Mouse (Mus musculus): ENCODE data around the gene Grin2c. TPM values are rescaled to one million over a fixed set of nuclear protein-coding genes. Genes with fewer than 3 reads are reported as not detected.

The Grin2c gene
- polyA plus RNA-seq, 1 experiment from 2014 or later, result 0.05 TPM

GRCm38 (mm10) chr11:115226811-115227491, 40.1 kb downstream of the Grin2c start:
- Histone ChIP-seq H3K4me2 (no peak overlapping the region), H3K9ac (no peak overlapping the region), H3K27ac (no peak overlapping the region), H3K36me3 (no peaks in the 10 kb centered on the region), H3K9me3 (no peaks in the 10 kb centered on the region), H3K4me1 (peaks cover 46% of the 10 kb centered on the region), H3K4me3 (no peak overlapping the region), H3K27me3 (peaks cover 17% of the 10 kb centered on the region)
- peak; percentile 44 for ATAC-seq (ENCODE audit: borderline replicate concordance, extremely low read depth, low FRiP score, low TSS enrichment)
- 53% methylated on average over 14 of the region's 14 CpGs for WGBS

DNA sequence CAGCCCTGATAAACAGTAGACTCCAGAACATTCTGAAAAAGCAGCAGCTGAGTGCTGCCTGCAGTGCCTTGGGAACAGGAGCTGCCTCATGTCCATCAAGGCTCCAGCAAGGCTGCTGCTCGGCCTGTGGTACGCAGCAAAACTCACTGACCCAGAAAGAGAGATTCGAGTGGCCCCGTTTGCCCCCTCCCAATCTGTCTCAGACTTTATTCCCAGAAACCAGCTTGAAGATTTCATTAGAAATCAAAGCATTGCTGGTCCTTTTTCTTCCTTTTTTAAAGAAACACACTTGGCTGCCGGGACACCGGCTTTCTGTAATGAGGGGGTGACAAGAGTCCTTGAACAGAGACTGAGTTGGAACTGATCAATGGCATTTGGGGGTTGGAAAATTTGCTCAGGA, 41.7 kb downstream of the Grin2c start:
- Histone ChIP-seq H3K9ac (no peak overlapping the region), H3K4me2 (no peak overlapping the region), H3K27ac (no peak overlapping the region), H3K4me1 (peaks cover 43% of the 10 kb centered on the region), H3K9me3 (no peaks in the 10 kb centered on the region), H3K4me3 (no peak overlapping the region), H3K36me3 (no peaks in the 10 kb centered on the region), H3K27me3 (peaks cover 21% of the 10 kb centered on the region)
- ATAC-seq (ENCODE audit: borderline replicate concordance, extremely low read depth, low FRiP score, low TSS enrichment), result no peak
- 87% methylated on average over 6 of the region's 6 CpGs for WGBS

DNA sequence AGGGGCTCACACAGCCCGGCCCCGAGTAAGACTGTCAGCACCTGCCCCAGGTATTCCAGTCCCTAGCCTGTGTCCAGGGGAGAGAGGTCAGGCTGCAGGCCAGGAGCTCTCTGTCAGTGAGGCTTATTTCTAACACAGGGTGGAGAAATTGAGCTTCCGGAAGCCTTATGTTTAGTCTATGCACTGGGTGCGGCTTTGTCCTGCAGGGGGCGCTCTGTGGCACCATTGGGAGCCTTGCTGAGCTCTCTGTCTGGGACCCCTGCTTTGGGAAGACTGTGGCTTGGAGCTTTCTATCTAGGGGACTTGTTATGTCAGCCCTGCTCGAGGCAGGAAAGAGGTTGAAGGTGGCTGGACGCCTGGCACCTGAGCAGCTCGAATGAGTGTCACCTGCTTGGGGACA, 42.2 kb downstream of the Grin2c start:
- Histone ChIP-seq H3K27me3 (peaks cover 21% of the 10 kb centered on the region), H3K36me3 (no peaks in the 10 kb centered on the region), H3K4me2 (no peak overlapping the region), H3K9ac (no peak overlapping the region), H3K9me3 (no peaks in the 10 kb centered on the region), H3K4me1 (peaks cover 43% of the 10 kb centered on the region), H3K27ac (no peak overlapping the region), H3K4me3 (no peak overlapping the region)
- 54% methylated on average over 8 of the region's 8 CpGs for WGBS
- ATAC-seq (ENCODE audit: borderline replicate concordance, extremely low read depth, low FRiP score, low TSS enrichment), result no peak

DNA sequence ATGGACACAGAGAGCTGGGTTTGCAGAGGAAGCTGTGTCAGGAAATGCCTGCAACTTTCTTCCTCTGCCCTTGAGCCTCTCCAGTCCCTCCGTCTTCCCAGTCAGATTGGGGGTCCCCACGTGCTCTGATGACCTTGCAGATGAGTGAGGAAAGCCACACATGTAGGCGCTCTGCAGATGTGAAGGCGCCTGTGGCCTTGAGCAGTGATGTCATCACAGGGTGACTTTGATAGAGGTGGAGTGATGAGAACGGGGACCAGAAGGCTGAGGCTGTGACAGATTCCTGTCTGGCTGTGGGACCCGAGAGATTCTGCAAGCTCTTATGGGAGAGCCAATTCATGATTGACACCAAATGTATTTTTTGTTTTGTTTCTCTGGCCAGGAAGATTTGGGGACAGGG, 43.2 kb downstream of the Grin2c start:
- no peak for ATAC-seq (ENCODE audit: borderline replicate concordance, extremely low read depth, low FRiP score, low TSS enrichment)

DNA sequence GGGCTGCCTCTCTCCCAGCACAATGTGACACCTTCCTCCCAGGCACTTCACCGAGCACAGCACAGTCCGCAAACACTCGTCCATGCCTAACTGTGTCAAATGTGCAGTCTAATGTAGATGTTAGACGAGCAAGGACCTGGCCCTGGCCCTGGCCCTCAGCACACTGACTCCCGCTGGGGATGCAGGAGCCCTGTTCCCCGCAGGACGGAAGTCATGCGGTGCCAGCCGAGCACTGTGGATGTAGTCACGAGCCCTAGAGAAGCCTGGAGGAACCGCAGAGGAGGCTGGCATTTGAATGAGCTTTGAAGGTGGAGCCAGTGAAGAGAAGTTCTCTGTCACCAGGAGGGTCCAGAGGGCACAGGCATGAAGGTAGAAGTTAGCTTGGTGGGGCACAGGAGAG, 43.6 kb downstream of the Grin2c start:
- H3K9me3 ChIP-seq, result no peaks in the 10 kb centered on the region
- no peak overlapping the region for H3K27ac ChIP-seq
- H3K9ac ChIP-seq, result no peak overlapping the region
- no peak overlapping the region for H3K4me3 ChIP-seq
- no peaks in the 10 kb centered on the region for H3K36me3 ChIP-seq
- H3K4me1 ChIP-seq, result peaks cover 54% of the 10 kb centered on the region
- no peak overlapping the region for H3K4me2 ChIP-seq
- no peak for ATAC-seq (ENCODE audit: borderline replicate concordance, extremely low read depth, low FRiP score, low TSS enrichment)
- H3K27me3 ChIP-seq, result peaks cover 23% of the 10 kb centered on the region
- 42% methylated on average over 11 of the region's 11 CpGs for WGBS

More for the DNA sequence above, 43.2 kb downstream of the Grin2c start:
- no peak overlapping the region for H3K9ac ChIP-seq
- H3K9me3 ChIP-seq, result no peaks in the 10 kb centered on the region
- no peak overlapping the region for H3K27ac ChIP-seq
- H3K4me1 ChIP-seq, result peaks cover 51% of the 10 kb centered on the region
- peaks cover 21% of the 10 kb centered on the region for H3K27me3 ChIP-seq
- 42% methylated on average over 6 of the region's 6 CpGs for WGBS
- no peaks in the 10 kb centered on the region for H3K36me3 ChIP-seq
- H3K4me2 ChIP-seq, result no peak overlapping the region
- H3K4me3 ChIP-seq, result no peak overlapping the region

GRCm38 (mm10) chr11:115222570-115222969, 44.5 kb downstream of the Grin2c start:
- H3K27ac ChIP-seq, result peak overlapping the region; percentile 26; the same call in 1 of the 2 replicates
- ATAC-seq (ENCODE audit: borderline replicate concordance, extremely low read depth, low FRiP score, low TSS enrichment), result no peak
- peaks cover 26% of the 10 kb centered on the region for H3K27me3 ChIP-seq
- peaks cover 62% of the 10 kb centered on the region for H3K4me1 ChIP-seq
- peak overlapping the region; percentile 36 for H3K4me2 ChIP-seq
- 10% methylated on average over 5 of the region's 5 CpGs for WGBS
- H3K4me3 ChIP-seq, result no peak overlapping the region
- H3K9ac ChIP-seq, result no peak overlapping the region
- no peaks in the 10 kb centered on the region for H3K36me3 ChIP-seq
- H3K9me3 ChIP-seq, result no peaks in the 10 kb centered on the region

DNA sequence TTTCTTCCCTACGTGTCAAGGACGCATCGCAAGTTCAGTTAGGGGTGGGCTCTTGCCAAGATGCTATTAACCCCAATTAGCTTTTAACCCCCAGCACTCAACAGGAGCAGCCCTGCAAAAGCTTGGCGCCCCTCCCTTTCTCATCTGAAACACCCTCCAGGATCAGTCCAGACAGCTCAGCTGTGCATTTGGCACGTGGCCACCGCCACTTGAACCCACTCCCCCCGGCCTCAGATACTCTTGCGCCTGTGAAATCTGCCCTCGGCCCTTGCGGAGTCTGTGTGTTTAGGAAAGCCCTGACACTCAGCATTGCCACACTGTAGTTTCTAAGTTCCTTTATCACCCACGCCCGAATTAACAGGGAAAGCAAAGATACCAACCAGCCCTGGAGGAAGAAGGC, 45.0 kb downstream of the Grin2c start:
- no peak overlapping the region for H3K9ac ChIP-seq
- ATAC-seq (ENCODE audit: borderline replicate concordance, extremely low read depth, low FRiP score, low TSS enrichment), result peak; percentile 53

DNA sequence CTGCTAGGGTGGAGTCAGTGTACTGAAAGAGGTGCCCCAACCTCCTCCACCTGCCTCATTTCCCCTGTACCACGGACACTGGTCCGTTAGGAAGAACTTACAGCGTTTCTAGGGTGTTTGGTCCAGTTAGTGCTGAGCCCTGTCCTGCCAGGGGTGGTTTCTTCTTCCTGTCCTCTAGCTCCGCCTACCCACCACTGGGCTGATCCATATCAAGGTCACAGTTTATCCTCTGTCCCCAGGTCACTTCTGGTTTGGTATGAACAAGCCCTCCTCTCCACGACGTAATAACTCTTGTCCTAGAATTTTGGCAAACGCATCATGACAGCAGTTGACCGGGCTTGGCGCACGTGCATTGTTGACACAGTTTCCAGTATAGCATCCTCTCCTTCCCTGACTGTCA, 47.4 kb downstream of the Grin2c start:
- Histone ChIP-seq H3K9me3 (no peaks in the 10 kb centered on the region), H3K4me1 (peaks cover 53% of the 10 kb centered on the region), H3K27ac (no peak overlapping the region), H3K36me3 (no peaks in the 10 kb centered on the region), H3K4me3 (no peak overlapping the region), H3K4me2 (no peak overlapping the region), H3K27me3 (peaks cover 23% of the 10 kb centered on the region), H3K9ac (no peak overlapping the region)
- no peak for ATAC-seq (ENCODE audit: borderline replicate concordance, extremely low read depth, low FRiP score, low TSS enrichment)
- WGBS, result 72% methylated on average over 10 of the region's 10 CpGs

More for the DNA sequence above, 45.0 kb downstream of the Grin2c start:
- H3K27me3 ChIP-seq, result peaks cover 26% of the 10 kb centered on the region
- no peaks in the 10 kb centered on the region for H3K9me3 ChIP-seq
- H3K27ac ChIP-seq, result no peak overlapping the region; the same call in 1 of the 2 replicates
- peaks cover 63% of the 10 kb centered on the region for H3K4me1 ChIP-seq
- H3K36me3 ChIP-seq, result no peaks in the 10 kb centered on the region
- H3K4me2 ChIP-seq, result peak overlapping the region; percentile 36
- no peak overlapping the region for H3K4me3 ChIP-seq
- WGBS, result 10% methylated on average over 12 of the region's 12 CpGs

DNA sequence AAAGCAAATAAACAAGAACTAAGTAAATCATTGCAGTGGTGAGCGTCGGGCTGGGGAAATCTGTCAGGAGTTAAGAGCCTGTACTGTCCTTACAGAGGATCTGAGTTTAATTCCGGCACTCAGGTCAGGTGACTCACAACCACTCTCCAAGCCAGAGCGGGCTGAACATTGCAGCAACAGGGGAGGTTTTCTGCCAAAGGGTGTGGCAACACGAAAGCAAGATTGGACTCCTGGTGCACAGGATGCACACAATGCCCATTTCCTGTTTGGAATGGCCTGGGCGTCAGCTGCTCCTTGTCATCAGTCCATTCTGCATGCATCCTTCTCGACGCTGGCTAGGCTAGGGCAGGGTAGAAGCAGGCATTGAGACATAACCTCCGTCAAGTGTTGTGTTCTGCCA, 47.8 kb downstream of the Grin2c start:
- Histone ChIP-seq H3K27me3 (peaks cover 20% of the 10 kb centered on the region), H3K36me3 (no peaks in the 10 kb centered on the region), H3K9ac (no peak overlapping the region), H3K27ac (no peak overlapping the region), H3K4me3 (no peak overlapping the region), H3K4me2 (no peak overlapping the region), H3K4me1 (peaks cover 52% of the 10 kb centered on the region), H3K9me3 (no peaks in the 10 kb centered on the region)
- no peak for ATAC-seq (ENCODE audit: borderline replicate concordance, extremely low read depth, low FRiP score, low TSS enrichment)
- WGBS, result 23% methylated on average over 9 of the region's 9 CpGs

DNA sequence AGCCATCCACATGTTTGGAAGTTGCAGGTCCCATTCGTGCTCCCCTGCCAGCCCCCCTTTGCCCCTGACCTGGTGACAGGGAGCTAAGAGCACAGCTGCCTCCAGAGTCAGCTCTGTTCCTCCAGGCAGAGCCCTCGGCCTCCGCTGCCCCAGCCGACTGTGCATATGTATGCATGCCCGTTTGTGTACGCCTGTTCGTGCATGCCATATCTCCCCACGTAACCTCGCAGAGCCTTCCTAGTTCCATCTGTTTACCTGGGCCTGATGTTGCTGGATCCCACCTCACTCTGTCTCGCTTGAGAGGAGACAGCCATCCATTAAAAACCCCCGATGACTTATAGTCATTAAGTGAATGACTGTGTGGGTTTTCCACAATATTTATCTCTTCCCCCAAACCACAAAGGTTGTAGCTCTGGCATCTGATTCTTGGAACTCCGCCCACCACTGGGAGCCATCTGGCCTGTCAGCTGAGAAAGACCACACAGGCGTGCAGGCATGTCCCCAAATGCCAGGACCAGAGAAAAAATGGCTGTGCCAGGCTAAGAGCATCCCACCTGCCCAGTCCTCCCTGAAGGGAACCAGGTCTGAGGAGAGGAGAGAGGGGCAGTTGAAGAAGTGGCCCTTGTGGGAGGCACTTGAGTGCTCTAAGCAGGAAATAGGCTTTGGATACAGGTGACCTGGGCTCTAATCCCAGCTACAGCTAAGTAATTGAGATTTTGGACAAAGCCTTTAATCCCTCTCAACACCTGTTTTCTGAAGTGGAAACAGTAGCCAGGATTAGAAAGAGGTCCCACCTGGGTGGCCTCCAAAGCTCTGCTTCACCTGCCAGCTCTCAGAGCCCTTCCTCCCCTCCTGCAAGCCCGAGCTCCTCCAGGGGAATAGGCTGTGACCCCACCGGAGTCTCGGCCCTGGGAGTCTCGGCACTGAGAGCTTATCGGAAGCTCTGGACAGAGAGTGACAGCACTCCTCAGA, 49.3 kb downstream of the Grin2c start:
- 48% methylated on average over 18 of the region's 18 CpGs for WGBS
- H3K4me1 ChIP-seq, result peaks cover 36% of the 10 kb centered on the region
- H3K27ac ChIP-seq, result no peak overlapping the region
- no peak overlapping the region for H3K4me2 ChIP-seq
- H3K9me3 ChIP-seq, result no peaks in the 10 kb centered on the region
- ATAC-seq (ENCODE audit: borderline replicate concordance, extremely low read depth, low FRiP score, low TSS enrichment), result no peak
- H3K4me3 ChIP-seq, result no peak overlapping the region
- no peaks in the 10 kb centered on the region for H3K36me3 ChIP-seq
- peaks cover 9% of the 10 kb centered on the region; the same call in 1 of the 2 replicates for H3K27me3 ChIP-seq
- no peak overlapping the region for H3K9ac ChIP-seq

DNA sequence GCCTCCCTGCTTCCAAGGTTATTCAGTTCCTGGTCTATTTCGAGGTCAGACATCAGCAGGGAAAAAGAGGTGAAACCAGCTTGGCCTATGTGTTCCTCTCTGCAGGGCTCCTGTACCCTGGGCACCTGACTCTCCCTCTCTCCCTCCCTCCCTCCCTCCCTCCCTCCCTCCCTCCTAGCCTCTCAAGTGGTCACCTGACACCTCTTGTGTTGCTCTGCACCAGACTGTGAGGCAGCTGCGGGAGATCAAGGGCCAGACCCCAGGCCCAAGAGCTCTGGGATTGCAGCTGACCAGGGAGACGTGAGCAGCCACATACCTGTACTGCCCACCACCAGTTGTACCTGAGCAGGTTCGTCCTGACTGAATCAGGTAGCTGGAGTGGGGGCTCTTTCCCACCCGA, 51.9 kb downstream of the Grin2c start:
- ATAC-seq (ENCODE audit: borderline replicate concordance, extremely low read depth, low FRiP score, low TSS enrichment), result peak; percentile 55
- no peak overlapping the region for H3K27ac ChIP-seq
- H3K9ac ChIP-seq, result no peak overlapping the region
- H3K36me3 ChIP-seq, result no peaks in the 10 kb centered on the region
- H3K4me3 ChIP-seq, result no peak overlapping the region
- H3K4me1 ChIP-seq, result peaks cover 22% of the 10 kb centered on the region; the same call in 1 of the 2 replicates
- no peak overlapping the region for H3K4me2 ChIP-seq
- 29% methylated on average over 5 of the region's 5 CpGs for WGBS
- 0 out of 2 replicates have a peak, but pooled peaks cover 5% of the 10 kb centered on the region for H3K27me3 ChIP-seq
- no peaks in the 10 kb centered on the region for H3K9me3 ChIP-seq

DNA sequence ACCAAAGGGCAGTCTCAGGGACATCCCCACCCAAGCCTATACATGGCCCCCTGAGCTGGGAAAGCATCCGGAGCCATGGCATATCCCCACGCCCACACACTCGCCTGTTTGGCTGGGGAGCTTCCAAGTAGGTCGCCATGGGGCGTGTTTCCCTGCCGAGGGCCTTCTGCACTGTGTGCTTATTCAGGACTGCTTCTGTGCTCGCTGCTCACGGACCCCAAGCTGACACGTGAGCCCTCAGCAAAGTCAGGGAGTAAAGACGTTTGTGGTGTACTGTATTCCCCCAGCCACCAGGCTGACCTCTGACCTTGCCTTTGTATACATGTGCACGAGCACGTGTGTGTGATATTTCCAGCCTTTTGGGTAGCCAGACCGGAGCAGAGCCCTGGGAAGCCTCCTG, 54.9 kb downstream of the Grin2c start:
- Histone ChIP-seq H3K36me3 (0 out of 2 replicates have a peak, but pooled peaks cover 1% of the 10 kb centered on the region), H3K9me3 (no peaks in the 10 kb centered on the region), H3K4me1 (no peaks in the 10 kb centered on the region), H3K4me2 (no peak overlapping the region), H3K4me3 (no peak overlapping the region), H3K27ac (no peak overlapping the region), H3K27me3 (no peaks in the 10 kb centered on the region), H3K9ac (no peak overlapping the region)
- ATAC-seq (ENCODE audit: borderline replicate concordance, extremely low read depth, low FRiP score, low TSS enrichment), result no peak
- 44% methylated on average over 13 of the region's 13 CpGs for WGBS
